Mouse (Mus musculus) urinary bladder, postnatal 14 days (tissue): ENCODE results near the gene Bola2.
"Not testable (repeated sequence)": the region's sequence is repeated elsewhere in the genome, so short reads cannot be mapped to it uniquely, and the experiment has no call there.

ENCODE experiments used
- DNase-seq: peaks from one replicate; pipeline ENCODE4 v3.0.0; 2021; ENCODE audit warnings: low spot score

Bola2 gene

GRCm38 (mm10) chr7:126708175-126708952, 13.2 kb downstream of the Bola2 start:
- no peak for DNase-seq

- DNase-seq = no peak
Measured at GRCm38 (mm10) chr7:126710266-126710665, 15.1 kb downstream of the Bola2 start.

- no peak for DNase-seq
Measured at GRCm38 (mm10) chr7:126711910-126712309, 16.7 kb downstream of the Bola2 start.

- no peak for DNase-seq
Measured at GRCm38 (mm10) chr7:126715679-126716078, 20.5 kb downstream of the Bola2 start.

- no peak for DNase-seq
Measured at GRCm38 (mm10) chr7:126717566-126717965, 22.4 kb downstream of the Bola2 start.

GRCm38 (mm10) chr7:126718787-126719337, 23.7 kb downstream of the Bola2 start:
- DNase-seq = no peak

GRCm38 (mm10) chr7:126721635-126722034, 26.4 kb downstream of the Bola2 start:
- DNase-seq = no peak

GRCm38 (mm10) chr7:126725077-126725476, 29.9 kb downstream of the Bola2 start:
- DNase-seq = no peak

- DNase-seq = no peak
Measured at GRCm38 (mm10) chr7:126725667-126726066, 30.5 kb downstream of the Bola2 start.

- not testable (repeated sequence) for DNase-seq
Measured at GRCm38 (mm10) chr7:126730256-126730789, 35.1 kb downstream of the Bola2 start.

GRCm38 (mm10) chr7:126736122-126736521, 40.9 kb downstream of the Bola2 start:
- DNase-seq = no peak

- no peak for DNase-seq
Measured at GRCm38 (mm10) chr7:126739551-126739950, 44.4 kb downstream of the Bola2 start.

GRCm38 (mm10) chr7:126740132-126740735, 45.0 kb downstream of the Bola2 start:
- no peak for DNase-seq

- DNase-seq = no peak
Measured at GRCm38 (mm10) chr7:126740977-126741376, 45.8 kb downstream of the Bola2 start.

- no peak for DNase-seq
Measured at GRCm38 (mm10) chr7:126741452-126741851, 46.3 kb downstream of the Bola2 start.

GRCm38 (mm10) chr7:126741964-126742482, 46.8 kb downstream of the Bola2 start:
- DNase-seq = no peak

GRCm38 (mm10) chr7:126746066-126746465, 50.9 kb downstream of the Bola2 start:
- no peak for DNase-seq

- DNase-seq = no peak
Measured at GRCm38 (mm10) chr7:126746798-126747197, 51.6 kb downstream of the Bola2 start.

- DNase-seq = no peak
Measured at GRCm38 (mm10) chr7:126748824-126749223, 53.6 kb downstream of the Bola2 start.
